Mouse (Mus musculus) colon, adult 2 months (tissue): ENCODE results near the gene Vps72. TPM values are rescaled to one million over a fixed set of nuclear protein-coding genes. Genes with fewer than 3 reads are reported as not detected.

ENCODE experiments used
- polyA plus RNA-seq: library from polyadenylated mRNA; depleted of rRNA; stranded (reverse); fragments of >200 nt; gene quantifications from 2 replicates; pipeline ENCODE4 v1.2.3, GENCODE M21; 2012; rRNA removed

Gene Vps72
- polyA plus RNA-seq = 68.0 and 78.0 TPM in 2 replicates

DNA sequence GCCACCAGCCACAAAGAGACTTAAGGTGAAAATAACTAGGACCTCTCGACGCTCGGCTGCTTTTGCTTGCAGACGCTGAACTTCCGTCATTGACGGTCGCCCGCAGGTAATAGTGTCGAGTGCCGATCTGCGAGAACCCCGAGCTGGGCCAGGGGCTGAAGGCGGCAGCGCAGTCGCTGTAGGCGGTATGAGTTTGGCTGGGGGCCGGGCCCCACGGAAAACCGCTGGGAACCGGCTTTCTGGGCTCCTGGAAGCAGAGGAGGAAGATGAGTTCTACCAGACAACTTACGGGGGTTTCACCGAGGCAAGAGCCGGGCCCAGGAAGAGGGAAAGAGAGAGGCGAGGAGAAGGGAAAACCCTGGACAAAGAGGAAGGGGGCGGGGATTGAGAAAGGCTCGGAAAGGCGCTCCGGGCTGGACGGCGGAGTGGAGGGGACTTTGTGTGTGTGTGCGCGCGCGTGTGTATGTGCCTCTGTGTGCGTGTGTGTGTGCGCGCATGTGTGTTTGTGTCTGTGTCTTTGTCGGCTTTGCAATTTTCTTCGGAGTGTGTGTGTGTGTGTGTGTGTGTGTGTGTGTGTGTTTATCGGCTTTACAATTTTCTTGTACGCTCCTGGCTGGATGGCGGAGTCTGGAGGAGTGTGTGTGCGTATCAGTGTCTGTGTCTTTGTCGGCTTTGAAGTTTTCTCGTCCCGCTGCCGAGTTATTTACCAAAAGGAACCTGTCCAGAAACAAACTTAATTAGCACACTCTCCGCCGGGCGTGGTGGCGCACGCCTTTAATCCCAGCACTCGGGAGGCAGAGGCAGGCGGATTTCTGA, at the start of gene Vps72:
Gene Vps72, plus strand, starts transcription at position 112 of the 816 bp plus-strand sequence.

DNA sequence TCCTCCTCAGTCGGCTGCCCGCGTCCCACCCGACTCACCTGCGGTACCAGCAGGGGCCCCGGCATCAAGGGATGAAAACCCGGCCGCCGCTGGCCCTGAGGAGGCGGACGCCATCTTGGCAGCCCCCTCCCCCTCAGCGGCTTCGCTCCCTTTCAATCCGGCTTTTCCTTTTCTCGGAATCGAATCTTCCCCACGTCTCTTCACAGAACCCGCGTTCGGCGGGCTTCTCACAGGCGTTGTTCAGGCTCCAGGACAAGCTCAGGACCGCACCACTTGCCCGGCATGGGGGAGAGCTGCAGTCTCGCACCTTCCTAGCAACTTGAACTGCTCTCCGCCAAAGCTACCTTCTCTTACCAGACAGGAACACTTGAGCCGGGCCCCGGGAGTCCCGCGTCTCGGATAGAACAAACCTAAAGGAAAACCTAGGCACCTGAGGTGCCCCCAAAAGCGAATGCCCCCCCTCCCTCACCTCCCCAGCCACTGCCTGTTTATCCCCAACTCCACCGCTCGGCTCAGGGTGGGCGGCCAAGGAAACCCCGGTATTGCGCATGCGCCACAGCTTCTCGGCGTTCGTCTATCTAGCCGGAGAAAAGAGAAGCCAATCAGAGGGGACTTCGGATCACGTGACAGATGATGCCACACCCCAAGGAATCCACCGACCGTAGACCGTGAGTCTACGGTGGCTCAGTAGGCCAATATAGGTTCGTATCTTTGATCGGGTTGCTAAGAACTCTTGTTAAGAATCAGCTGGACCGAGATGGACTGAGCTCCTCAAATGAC, 4.3 kb upstream of the Vps72 start, which contains the start of gene Pip5k1a:
Gene Pip5k1a, minus strand, starts transcription at position 593 of the 780 bp plus-strand sequence.

DNA sequence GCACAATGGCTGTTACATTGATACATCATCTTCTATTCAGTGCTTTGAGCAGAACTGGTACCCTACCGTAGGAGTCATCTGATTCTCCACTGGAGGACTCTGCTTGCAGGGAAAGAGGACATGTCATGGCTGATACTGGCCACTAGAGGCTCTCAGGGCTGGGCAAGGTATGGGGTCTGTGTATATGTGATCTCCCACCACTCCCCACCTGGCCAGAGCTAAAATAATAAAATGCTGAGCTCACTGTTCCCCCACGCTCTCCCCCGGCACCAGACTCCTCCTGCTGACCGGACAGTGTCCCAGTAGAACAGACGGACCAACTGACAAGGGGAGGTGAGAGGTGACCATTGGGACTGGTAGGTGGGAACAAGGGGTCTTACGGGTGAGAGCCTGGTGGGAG, 13.4 kb downstream of the Vps72 start, which contains the start of gene Tmod4:
Gene Tmod4, plus strand, starts transcription at position 231 of the 400 bp plus-strand sequence.

DNA sequence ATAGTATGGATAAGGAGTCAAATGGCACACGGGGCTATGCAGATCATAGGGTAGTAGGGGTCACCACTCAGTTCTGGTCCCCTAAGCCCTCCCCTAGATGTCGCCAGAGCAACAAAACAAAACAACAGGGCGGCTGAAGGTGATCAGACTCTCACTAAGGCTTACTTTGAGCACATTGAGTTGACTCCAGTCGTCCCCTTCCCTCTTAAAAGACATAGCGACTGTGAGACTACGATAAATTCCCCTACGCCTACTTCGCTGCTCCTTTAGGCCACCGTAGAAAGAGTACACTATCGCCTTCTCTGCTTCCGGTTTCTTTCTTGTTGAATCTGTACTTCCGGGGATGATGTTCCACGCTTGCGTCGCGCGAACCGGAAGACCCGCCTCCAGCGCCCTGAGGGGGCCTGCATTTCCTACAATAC, 22.9 kb downstream of the Vps72 start, which contains the start of the genes Scnm1 and Lysmd1:
Gene Scnm1, minus strand, starts transcription at position 332 of the 422 bp plus-strand sequence.
Gene Lysmd1, plus strand, starts transcription at position 409 of the 422 bp plus-strand sequence.

DNA sequence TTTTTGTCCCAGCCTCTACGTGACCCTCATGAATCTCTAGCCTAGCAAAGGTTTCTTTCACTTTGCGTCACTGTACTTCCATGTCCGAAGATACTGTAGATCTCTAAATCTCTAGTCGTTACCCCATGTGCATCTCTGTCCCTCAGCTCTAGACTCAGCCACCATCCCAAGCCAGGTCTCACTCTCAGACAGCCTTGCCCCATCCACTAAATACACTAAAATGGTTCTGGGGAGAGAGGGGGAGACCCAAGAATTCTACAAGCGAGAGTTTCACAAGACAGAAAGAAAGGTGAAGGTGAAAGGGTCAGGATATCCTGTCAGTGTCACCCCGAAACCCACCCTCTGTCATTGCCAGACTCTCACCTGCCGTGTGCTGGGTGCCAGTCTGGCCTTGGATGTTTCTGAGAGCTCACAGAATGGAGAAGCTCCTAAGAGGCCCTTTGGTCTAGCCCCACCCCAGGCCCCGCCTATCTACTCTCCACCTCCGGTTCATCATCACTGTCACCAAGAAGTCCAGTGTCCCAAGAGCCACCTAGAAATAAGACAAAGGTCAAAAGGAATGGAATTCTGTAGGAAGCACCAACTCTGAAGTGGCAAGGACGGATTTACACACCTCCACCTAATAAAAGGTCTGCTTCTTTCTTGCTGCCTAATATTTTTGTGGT, 31.3 kb downstream of the Vps72 start, which contains the start of gene Tnfaip8l2:
Gene Tnfaip8l2, minus strand, starts transcription at position 409 of the 665 bp plus-strand sequence.

DNA sequence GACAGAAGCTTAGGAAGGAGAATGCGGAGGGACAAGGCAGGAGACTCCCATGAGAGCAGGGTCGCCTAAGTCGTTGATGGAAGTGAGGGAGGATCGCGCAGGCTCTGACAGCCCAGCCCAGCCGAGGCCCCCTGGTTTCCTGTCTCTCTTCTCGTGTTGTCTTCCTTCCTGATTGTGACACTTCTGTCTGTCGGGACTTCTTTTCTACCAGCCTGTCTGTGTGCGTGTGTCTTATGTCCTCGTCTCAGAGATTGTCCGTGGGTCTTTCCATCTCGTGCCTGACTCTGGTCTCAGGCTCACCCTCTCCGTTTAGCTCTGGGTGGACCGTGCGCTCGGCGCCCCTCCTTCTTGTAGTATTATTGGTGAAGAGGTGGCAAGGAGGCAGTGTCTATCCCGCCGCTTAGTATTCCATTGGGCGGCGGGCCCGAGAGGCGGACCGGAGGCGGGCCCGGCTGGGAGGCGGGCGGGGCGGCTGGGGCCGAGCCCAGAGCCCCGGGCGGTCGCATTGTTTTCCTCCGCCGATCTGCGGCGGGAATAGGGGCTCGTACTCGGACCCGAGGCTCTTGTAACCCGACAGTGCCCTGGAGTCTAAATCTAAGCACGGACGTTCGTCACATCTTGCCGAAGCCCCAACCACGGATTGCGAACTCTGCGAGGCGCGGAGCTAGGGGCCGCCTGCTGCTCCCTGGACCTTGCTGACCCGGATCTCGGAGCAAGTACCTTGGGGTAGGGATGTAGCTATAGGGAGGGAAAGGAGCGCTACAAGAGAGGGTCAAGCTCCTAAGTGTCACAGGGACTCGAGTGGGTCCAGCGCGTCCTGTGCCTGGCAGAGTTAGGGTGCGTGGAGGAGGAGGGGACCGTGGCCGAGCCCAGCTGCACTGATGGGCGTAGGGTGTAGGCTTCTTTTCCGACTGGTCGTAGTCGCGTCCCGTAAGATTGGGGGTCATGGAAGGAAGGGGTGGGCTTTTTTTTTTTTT, 49.5 kb downstream of the Vps72 start, which contains the start of gene Sema6c:
Gene Sema6c, plus strand, starts transcription at position 471 of the 977 bp plus-strand sequence.

Other genes starting within 250 kb of the Vps72 start
- gene Psmb4, start 224.1 kb upstream of the Vps72 start, polyA plus RNA-seq = 187 and 247 TPM in 2 replicates
- gene Selenbp1, start 178.0 kb upstream of the Vps72 start, polyA plus RNA-seq = 1,269 and 1,288 TPM in 2 replicates
- 7.8 and 10.0 TPM in 2 replicates for gene Rfx5, start 156.9 kb upstream of the Vps72 start, polyA plus RNA-seq
- 28.7 and 32.1 TPM in 2 replicates for gene Pi4kb, start 136.3 kb upstream of the Vps72 start, polyA plus RNA-seq
- gene Zfp687, start 95.6 kb upstream of the Vps72 start, polyA plus RNA-seq = 22.6 and 24.0 TPM in 2 replicates
- 102 and 110 TPM in 2 replicates for gene Psmd4, start 68.4 kb upstream of the Vps72 start, polyA plus RNA-seq
- 10.7 and 11.9 TPM in 2 replicates for gene Pip5k1a, start 4.1 kb upstream of the Vps72 start, polyA plus RNA-seq
- gene Tmod4, start 13.5 kb downstream of the Vps72 start, polyA plus RNA-seq = 0.93 and 1.5 TPM in 2 replicates
- gene Scnm1, start 23.0 kb downstream of the Vps72 start, polyA plus RNA-seq = 26.0 and 28.9 TPM in 2 replicates
- gene Lysmd1, start 23.1 kb downstream of the Vps72 start, polyA plus RNA-seq = 4.3 and 5.4 TPM in 2 replicates
- 8.8 and 9.7 TPM in 2 replicates for gene Tnfaip8l2, start 31.3 kb downstream of the Vps72 start, polyA plus RNA-seq
- gene Sema6c, start 49.4 kb downstream of the Vps72 start, polyA plus RNA-seq = 5.5 and 7.0 TPM in 2 replicates
- gene Gabpb2, start 106.9 kb downstream of the Vps72 start, polyA plus RNA-seq = 7.3 and 7.6 TPM in 2 replicates
- 45.1 and 48.4 TPM in 2 replicates for gene Cdc42se1, start 117.7 kb downstream of the Vps72 start, polyA plus RNA-seq
- 15.7 and 16.9 TPM in 2 replicates for gene Mllt11, start 121.1 kb downstream of the Vps72 start, polyA plus RNA-seq
- 0.51 and 0.64 TPM in 2 replicates for gene Gm128, start 130.6 kb downstream of the Vps72 start, polyA plus RNA-seq
- gene Bnipl, start 140.2 kb downstream of the Vps72 start, polyA plus RNA-seq = 5.2 and 5.5 TPM in 2 replicates
- 141 and 163 TPM in 2 replicates for gene Mindy1, start 170.3 kb downstream of the Vps72 start, polyA plus RNA-seq
- 10.7 and 12.5 TPM in 2 replicates for gene Prune1, start 171.1 kb downstream of the Vps72 start, polyA plus RNA-seq
- 1.3 and 1.5 TPM in 2 replicates for gene Anxa9, start 196.2 kb downstream of the Vps72 start, polyA plus RNA-seq
- gene Cers2, start 203.8 kb downstream of the Vps72 start, polyA plus RNA-seq = 47.5 and 48.1 TPM in 2 replicates
- 8.3 and 8.7 TPM in 2 replicates for gene Setdb1, start 246.2 kb downstream of the Vps72 start, polyA plus RNA-seq